Mouse (Mus musculus) forelimb bud, embryonic 11.5 days (tissue): ENCODE measurements around the gene Fdx1l.
"Not testable (repeated sequence)": the region's sequence is repeated elsewhere in the genome, so short reads cannot be mapped to it uniquely, and the experiment has no call there.

Experiments used
- DNase-seq: peaks from one replicate; pipeline ENCODE4 v3.0.0-alpha.2; 2012; ENCODE audit warnings: low read depth, low spot score

Gene Fdx1l

DNA sequence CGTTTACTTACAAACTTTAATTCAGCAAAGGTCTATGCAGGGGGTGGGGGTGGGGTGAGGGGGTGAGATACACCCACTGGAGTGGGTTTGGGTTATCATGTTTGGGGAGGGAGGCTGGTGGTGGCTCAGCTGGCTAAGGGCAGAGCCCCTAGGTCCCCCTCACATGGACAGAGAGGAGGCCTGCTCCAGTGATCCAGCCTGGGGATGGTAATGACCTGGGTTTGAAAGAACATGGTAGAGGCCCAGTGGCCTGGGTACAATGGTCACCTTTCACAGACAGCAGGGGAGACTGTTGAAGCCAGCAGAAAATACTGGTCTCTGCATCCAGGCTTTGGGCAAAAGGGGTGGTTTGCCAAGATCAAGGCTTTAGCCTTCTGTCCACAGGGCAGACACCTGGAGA is 759 bp upstream of the Fdx1l start:
- no peak for DNase-seq

DNA sequence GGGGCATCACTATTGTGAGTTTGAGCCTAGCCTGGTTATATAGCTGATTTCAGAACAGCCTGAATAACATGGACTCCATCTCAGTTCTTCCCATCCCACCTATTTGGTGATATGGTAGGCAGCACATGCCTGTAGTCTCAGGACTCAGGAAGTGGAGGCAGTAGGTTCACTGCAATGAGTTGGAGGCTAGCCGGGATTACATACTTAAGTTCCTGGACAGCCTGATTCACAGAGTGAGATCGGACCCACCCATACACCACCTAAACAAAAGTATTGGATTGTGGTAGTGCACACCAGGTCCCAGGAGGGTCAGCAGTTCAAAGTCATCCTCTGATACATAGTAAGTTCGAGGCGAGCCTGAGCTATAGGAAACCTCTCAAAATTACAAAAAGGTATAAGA is 773 bp downstream of the Fdx1l start:
- DNase-seq, result peak; percentile 14

DNA sequence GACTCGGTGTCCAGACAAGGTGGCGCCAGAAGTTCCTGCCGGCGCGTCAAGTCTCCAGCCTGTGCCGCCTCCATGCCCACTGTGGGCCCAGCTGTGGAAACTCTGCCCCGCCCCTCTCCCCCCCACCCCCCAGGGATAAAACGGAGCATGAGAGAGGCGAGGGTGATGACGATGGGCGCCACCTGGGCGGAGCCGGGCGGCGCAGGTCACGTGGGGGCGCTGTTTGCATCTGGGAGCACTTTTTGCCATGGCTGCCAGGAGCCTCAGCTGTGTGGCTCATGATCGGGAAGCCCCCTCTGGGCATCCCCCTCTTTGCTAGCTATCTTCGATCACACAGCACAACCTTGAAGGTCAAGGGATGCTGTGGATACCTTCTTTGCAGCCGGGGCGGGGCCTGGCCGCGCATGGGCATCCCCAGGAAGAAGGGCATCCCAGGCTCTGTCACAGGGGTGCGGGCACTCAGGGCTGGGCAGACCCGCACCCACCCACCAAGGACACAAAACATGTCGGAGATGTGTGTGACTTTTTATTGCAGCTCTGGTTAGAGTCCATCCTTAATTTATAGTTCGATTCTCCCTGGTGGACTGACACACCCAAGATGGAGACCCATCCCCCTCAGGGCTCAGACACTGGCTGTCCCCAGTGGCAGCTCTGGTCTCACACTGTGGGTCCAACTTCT is 6.3 kb downstream of the Fdx1l start, which contains the start of gene Zglp1:
Gene Zglp1, minus strand, starts transcription at position 88 of the 679 bp plus-strand sequence.
- DNase-seq, result no peak

DNA sequence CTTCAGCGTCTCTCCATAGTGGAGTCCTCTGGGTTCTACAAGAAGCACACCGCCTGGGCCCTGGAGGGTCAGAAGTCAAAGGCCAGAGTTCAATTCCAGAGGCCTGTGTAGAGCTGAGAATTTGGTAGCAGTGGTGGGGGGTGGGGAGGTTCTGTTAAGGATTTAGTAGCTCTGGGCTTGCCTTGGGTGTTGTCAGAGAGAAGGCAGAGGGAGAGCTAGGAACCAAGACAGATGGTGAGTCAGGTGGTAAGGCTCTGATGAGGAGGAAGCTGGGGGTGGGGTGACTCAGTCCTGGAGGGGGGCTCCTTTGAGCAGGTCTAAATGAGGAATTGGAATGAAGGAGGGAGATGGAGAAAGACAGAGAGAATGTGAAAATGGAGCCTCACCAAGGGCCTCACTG is 10.5 kb downstream of the Fdx1l start:
- DNase-seq, result no peak

DNA sequence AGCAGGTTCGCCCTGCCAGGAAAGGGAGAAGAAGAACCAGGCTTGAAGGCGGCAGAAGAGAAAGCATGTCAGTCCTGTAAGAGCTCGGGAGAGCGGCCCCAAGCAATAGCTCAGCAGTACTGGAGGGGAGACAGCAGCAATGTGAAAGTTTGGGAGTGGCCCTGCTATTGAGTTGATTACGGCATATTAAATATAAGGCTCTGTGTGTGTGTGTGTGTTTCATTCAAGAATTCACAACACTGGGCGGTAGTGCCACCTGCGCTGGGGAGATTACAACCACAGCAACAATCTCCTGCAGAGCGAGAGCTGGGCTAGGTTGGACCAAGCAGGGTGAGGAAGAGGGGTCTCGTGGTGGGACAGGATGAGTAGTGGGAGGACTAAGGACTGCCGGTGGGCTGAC is 21.8 kb downstream of the Fdx1l start:
- DNase-seq, result no peak

DNA sequence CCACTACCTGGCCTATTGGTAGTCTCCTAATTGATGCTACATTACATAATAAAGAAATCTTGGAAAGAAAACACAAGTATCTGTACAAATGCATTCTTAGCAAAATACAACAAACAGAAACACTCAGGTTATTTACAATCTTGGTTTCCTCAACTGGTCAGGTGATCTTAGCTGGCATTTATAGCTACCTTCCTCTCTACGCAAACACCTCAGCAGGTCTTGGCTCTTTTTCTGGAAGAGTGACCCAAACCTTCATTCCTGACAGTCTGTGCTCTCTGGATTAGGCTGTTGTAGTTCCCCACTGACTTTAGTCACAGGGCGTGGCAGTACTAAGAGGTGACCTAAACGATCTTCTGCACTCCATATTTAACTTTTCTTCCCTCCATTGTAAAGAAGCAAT is 28.2 kb downstream of the Fdx1l start:
- no peak for DNase-seq

DNA sequence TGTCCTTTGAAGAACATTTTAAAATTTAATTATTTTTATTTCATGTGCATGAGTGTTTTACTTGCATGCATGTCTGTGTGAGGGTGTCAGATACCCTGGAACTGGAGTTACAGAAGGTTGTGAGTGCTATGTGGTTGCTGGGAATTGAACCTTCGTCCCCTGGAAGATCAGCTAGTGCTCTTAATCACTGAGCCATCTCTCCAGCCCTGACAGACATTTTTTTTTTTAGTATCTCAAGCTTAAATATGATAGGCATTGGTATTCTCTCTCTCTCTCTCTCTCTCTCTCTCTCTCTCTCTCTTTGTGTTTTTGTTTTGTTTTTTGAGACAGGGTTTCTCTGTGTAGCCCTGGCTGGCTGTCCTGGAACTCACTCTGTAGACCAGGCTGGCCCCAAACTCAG is 28.6 kb downstream of the Fdx1l start:
- not testable (repeated sequence) for DNase-seq

GRCm38 (mm10) chr9:21043563-21043962 is 29.9 kb downstream of the Fdx1l start:
- DNase-seq, result no peak

DNA sequence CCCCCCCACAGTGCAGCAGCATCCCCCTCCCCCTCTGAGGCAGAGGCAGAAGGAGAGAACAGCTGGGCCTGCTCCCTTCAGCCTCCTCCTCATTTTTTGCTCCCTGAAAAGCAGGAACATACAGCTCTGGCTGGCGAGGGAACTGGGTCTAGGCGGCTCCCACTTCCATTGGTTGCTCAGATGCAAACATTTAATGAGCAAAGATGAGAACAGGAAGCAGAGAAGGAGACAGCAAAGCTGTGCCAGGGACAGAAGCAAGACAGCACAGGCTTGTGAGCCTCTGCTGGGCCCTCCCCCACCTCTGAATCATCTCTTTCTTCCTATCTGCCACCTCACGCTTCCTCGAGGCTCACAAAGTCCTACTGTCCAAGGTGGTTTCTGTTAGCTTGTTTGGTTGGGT is 32.1 kb downstream of the Fdx1l start:
- DNase-seq, result no peak

GRCm38 (mm10) chr9:21039779-21040178 is 33.6 kb downstream of the Fdx1l start:
- no peak for DNase-seq

DNA sequence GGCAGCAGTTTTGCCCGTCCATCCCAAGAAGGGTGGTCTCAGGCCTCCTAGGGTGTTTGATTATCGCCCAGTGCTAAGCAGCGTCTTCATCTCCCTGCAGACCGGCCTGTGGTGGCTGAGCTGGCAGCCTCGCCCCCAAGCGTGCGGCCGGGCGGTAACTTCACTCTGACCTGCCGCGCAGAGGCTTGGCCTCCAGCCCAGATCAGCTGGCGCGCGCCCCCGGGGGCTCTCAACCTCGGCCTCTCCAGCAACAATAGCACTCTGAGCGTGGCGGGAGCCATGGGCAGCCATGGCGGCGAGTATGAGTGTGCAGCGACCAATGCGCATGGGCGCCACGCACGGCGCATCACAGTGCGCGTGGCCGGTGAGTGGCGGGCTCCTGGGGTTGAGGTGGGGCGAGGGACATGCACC is 35.9 kb downstream of the Fdx1l start:
- no peak for DNase-seq

GRCm38 (mm10) chr9:21036666-21037065 is 36.7 kb downstream of the Fdx1l start:
- DNase-seq, result no peak

GRCm38 (mm10) chr9:21036161-21036560 is 37.3 kb downstream of the Fdx1l start:
- no peak for DNase-seq

DNA sequence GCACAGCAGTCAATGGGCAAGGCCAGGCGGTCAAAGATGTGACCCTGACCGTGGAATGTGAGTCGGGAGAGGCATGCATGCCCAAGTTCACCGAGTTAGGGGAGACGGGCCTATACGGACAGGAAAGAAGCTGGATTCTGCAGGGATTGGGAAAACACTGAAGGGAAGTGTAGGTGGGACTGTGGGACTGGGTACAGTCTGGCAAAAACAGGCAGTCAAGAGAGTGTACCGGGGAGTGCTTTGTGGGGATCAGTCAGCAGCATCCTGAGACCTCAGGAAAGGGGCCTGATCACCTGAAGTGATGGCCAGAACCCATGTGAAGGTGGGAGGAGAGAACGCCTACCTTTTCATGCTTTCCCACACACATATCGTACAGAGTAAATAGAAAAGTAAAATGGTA is 37.8 kb downstream of the Fdx1l start:
- no peak for DNase-seq

GRCm38 (mm10) chr9:21034481-21035085 is 38.8 kb downstream of the Fdx1l start:
- no peak for DNase-seq

GRCm38 (mm10) chr9:21033136-21033535 is 40.3 kb downstream of the Fdx1l start:
- peak; percentile 76 for DNase-seq

DNA sequence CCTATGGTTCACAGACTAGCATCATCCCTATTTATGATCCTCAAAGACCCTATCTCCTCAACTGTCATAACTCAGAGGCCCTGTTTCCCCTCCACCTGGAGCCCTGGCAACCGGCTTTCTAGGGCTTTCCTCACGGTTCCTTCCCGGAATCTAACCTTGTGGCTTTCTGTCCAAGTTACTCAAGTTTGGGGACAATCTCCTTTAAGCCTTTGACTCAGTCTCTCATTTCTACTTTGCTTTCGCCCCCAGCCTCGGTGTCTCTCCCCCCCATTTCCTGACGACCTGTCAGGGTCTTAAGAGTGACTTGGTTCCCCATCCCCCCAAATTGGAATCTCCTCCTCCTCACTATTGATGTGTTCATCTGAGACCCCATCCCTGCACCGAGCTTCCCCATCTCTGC is 40.9 kb downstream of the Fdx1l start:
- no peak for DNase-seq

GRCm38 (mm10) chr9:21031896-21032351 is 41.5 kb downstream of the Fdx1l start, which contains the start of gene Icam5:
TSS of gene Icam5 (plus strand) at chr9:21032073.
- DNase-seq, result no peak

DNA sequence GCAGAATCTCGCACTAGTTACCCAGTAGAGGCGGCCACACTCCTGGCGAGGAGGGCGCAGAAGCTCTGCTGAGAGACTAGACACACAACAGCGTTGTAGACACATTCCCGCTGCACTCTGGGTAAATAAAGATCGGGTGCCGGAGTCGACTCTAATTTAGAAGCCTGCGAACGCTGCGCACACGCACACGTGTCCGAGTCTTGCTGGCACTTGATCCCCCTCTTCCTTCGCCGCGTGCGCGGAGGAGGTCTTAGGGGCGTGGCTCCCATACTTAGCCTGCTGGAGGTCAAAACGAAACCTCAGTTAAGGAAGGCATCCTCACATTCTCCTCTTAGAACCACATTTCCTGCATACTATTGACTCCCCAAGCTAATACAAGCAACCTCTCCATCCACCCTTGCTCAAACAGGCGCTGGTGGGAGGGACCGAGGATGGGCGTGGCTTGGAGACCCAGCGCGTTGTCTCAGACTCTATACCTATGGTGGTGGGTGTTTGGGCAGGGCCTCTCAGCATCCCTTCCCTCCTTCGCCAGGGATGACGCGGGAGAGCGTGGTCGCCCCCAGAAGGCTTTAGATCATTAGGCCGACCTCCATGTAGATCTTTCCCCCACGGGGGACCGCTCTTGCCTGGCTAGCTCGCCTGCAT is 42.0 kb downstream of the Fdx1l start:
- DNase-seq, result peak; percentile 48

DNA sequence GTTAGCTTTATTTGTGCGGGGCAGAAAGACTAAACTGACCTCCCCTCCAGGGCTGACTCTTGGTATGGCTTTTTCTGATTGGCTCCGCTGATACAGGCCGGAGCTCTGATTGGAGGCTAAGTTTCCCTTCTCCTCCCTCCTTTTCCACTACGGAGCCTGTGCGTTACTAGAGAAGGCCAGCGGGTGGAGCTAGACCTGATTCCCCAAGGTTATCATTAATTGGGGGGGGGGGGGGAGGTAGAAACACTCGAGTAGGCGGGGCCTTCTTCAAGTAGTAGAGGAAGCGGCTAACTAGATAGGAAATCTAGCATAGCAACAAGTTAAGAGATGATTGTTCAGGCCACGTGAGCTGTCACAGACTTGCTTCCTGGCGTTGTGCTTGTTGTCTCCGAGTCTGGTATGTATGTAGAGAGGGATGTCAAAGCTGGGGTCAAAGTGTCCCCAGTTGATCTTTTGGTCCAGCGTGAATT is 42.6 kb downstream of the Fdx1l start:
- peak; percentile 88 for DNase-seq

GRCm38 (mm10) chr9:21030055-21030600 is 43.3 kb downstream of the Fdx1l start:
- DNase-seq, result no peak

GRCm38 (mm10) chr9:21029291-21030054 is 43.9 kb downstream of the Fdx1l start, which contains the start of gene Icam4:
TSS of gene Icam4 (plus strand) at chr9:21029373.
- peak; percentile 60 for DNase-seq
